Mouse (Mus musculus) stomach, postnatal 0 days (tissue): ENCODE results near the gene Rad17.

Experiments used
- CTCF ChIP-seq: IDR thresholded peaks from 2 replicates; pipeline ENCODE4 v1.5.1; 2016; ENCODE audit warnings: antibody characterized with exemption, low read depth, mild to moderate bottlenecking, moderate library complexity
- EP300 ChIP-seq: optimal IDR thresholded peaks from 2 replicates; pipeline ENCODE3; 2016; ENCODE audit warnings: antibody characterized with exemption

- TF ChIP-seq CTCF = no peak
- TF ChIP-seq EP300 = no peak
These were observed 39.6 kb downstream of the Rad17 start for GRCm38 (mm10) chr13:100611266-100611665.
